Mouse (Mus musculus) gastrocnemius, postnatal 4 days (tissue): Measurements from ENCODE around the gene Robo3. TPM values are rescaled to one million over a fixed set of nuclear protein-coding genes. Genes with fewer than 3 reads are reported as not detected.

Experiments used
- DNase-seq, 2 experiments: peaks; one replicate each; pipeline ENCODE4 v3.0.0; 2021 to 2022; ENCODE audit warnings: low spot score in 2 of 2, mixed read lengths in 2 of 2
- long read RNA-seq, 2 experiments: library from polyadenylated mRNA; stranded (forward); transcript quantifications; one replicate each; pipeline ENCODE4 v2.0.0; 2021
- total RNA-seq, 2 experiments: library from RNA; stranded (reverse); gene quantifications; 2 replicates each; pipeline ENCODE4 v1.2.3; 2021

Robo3 gene
- total RNA-seq, result not detected
- long read RNA-seq, experiment 1, result 0 reads
- long read RNA-seq, experiment 2, result 0 reads

DNA sequence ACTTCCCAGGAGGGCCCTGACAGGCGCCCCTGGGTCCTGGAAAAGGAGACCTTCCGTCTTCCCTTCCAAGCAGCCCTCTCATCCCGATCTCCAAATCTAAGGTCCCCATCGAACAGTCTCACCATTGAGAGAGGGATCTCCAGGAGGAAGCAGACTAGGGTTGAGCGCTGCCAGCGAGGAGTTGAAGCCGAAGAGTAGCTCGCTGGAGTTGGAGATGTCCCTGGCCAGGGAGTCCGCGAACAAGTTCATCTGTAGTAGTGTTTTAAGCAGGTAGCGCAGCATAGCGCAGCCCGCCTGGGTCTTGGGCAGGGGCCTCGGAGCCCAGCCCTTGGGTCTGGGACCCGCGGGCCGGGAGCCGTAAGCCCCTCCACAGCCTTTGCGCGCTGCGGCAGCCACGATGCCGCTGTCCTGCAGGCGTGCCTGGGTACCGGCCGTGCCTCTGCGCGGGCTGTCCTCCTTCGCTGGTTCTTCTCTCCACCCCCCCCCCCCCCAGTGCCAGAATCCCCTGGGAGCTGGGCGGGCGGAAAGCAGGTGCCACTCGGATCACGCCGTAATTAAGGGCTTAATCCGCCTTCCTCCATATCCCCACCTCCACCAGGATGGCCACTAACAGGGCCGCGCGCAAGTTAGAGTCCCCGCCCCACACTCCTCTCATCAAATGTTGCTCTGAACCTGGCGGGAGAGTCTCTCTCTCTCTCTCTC lies at the start of gene Robo3:
TSS of gene Robo3 (minus strand) at position 527 of the 702 bp plus-strand sequence.
- DNase-seq, result no peak

DNA sequence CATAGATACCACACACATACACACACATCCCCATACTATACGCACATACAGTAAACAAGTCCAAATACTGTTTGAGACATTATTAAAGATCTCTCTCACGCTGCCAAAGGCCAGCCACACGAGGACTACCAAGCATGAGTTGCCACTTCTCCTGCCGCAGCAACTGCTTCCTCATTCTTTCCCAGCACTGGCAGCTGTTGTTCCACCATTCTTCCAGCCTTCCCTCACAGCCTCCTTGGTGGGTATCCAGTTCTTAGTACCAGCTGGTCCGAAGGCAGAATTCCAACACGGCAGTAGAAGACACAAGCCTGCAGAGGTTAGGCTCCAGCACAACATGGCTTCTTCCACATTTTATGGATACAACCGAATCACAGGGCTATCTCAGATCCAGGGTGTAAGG lies 41.9 kb upstream of the Robo3 start:
- DNase-seq, result peak in 1 of 2 experiments; percentile 48

DNA sequence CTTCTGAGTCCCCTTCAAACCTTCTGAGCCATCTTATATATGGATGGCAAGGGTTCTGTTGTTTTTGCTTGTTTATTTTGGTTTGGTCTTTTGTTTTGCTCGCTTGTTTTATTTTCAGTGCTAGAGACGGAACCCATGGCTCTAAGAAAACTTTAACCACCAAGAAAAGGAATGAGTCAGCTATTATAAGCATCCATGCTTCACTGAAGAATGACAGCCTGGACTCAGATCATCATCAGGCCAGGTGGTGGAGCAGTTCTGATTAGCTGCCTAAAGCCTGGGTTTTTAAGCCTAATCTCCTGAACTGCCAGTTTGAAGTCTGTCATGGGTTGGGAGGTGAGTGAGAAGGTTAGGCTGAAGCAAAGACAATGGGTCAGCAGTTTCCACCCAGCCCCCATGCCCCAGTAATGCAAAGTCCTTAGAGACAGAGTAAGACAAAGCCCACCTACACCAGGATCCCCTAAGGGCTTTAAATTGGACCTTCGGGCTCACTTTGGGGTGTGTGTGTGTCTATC lies 40.6 kb upstream of the Robo3 start:
- no peak for DNase-seq

DNA sequence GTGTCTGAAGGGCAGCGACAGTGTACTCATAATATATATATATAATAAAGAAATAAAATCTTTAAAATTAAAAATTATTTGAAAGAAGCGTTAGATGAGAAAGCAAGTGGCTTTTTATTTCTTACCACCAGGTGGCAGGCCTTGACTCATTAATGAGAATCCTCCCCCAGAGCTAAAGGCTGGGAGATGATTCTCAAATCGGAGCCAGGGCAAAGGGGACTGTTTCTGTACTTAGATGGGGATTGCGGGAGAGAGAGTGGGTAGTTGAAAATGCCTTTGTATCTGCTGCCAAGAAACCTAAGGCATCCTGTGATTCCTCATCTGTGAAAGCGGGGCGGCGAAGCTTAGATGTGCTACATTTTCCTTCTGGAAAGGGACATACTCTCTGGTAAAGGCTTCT lies 29.7 kb upstream of the Robo3 start:
- DNase-seq, result peak in 1 of 2 experiments; percentile 48

DNA sequence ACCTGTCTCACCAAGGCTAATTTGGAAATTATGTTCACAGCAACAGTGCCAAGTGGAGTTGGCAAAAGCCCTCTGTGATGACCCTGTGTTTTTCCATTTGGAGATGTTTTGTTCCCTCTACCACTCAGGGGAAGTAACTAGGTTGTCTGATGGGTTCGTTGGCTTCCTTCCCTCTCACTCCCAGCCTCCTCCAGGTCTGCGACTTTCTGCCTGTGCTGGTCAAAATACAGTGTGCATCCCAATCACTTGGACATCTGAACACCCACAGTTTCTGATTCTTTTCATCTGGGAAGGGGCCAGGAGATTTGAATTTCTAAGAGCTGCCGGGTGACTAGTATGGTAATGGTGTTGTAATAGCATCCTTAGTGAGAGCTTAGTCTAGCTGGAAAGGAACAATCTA lies 28.5 kb upstream of the Robo3 start:
- no peak for DNase-seq

DNA sequence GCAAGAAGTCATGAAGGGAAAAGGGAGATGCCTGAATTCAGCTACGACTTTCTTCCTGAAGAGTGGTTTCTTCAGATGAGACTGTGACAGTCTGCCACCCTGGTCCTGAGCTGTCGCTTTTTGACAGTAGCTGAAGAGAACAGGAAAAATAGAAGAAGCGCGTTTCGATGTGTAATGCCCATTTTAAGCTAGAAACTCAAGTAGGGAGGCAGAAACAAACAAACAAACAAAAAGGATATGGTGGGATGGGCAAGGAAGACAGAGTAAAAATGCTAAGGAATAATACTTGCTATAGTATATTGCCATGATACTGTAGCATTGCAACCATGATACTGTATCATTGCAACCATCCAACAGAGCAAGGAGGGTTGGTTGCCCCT lies 27.9 kb upstream of the Robo3 start:
- no peak for DNase-seq

DNA sequence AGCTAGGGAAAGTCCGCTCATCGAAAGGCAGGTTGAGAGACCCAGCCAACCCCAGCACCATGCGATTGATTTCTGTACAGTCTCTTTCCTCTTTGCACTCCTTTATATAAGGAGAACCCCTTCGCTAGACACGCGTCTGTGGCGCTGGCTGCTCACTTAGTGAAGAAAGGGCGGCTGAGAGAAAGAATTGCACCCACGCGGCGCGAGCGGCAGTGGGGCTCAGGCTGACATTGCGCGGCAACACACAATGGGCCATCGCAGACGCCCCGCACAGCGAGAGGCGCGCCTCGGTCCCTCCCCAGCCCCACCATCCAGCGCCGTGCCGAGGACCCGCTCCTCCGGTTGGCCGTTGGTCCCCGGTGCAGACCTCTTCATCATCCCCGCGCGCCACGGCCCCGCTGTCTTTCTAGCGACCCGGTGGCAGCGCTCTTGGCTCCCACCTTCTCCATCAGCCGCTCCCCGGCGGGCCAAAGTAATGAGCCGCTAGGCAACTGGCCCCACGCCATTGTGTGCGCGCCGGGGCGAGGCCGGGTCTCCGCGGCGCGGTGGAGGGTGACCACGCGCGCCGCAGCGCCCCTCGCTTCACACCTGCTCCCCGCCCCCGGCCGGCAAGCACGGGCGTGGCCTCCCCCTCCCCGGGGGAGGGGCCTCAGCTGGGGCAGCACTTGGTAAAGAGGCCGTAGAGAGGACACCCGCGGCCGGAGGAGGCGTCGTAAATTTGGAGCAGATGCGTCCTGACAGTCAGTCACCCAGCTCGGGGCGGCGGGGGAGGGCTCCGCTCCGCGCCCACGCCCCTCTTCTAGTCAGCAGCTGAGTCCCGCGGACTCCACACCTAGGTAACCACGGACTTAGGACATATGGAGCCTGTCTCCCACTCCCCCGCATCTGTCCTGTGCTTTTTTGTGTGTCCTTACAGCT lies 27.3 kb upstream of the Robo3 start:
- DNase-seq, result peak in 1 of 2 experiments; percentile 22

DNA sequence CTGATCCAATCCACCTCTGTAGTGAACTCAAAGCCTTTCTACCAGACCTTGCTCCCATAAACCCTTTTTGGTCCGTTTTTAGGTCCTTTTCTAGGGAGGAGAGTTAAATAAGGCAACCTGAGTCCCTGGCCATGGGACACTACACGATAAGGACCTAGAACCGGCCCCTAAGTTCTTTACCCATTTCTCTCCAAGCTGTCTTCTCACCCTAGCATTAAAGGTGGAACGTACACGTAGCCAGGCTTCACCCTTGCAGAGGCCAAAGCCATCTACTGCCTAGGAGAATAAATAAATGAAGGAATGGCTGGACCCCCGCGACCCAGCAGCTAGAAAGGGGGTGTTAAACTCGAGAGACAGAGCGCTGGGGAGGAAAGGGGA lies 26.6 kb upstream of the Robo3 start:
- DNase-seq, result no peak

DNA sequence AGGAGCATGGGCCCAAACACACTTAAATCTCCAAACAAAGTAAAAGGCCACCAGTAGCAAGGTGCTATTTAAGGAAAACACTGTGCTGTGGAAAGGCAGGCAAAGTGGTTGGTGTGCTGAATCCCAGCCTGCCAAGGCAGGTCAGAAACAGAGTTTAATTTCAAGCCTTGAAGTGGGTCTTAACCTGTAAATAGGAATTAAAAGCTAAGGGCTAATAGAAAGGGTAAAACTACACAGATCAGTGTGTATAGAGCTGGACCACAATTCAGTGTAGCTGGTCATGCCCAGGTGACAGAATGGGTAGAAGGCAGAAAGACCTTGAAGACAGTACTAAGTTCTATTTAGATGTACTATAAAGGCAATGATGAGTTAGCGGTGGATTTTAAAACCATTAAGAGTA lies 24.1 kb upstream of the Robo3 start:
- DNase-seq, result no peak

DNA sequence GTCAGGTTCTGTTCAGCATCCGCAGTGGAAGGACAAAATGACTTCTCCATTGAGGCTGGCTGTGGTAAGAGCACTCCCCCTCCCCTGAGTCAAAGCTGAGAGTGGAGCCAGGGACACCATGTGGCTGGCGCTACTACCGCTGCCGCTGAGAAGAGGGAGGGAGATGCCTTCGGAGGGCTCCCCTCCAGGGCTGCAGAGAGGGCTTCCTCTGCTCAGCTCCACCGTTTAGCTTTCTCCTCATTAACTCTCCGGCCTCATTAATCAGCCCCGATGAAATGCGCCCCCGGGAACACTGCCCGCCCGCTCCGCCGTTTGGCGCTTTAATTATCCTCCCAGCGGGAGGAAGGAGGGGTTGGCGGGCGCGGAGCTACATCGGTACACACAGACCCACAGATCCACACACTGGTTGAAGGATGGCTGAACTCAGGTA lies 23.4 kb upstream of the Robo3 start:
- DNase-seq, result no peak

DNA sequence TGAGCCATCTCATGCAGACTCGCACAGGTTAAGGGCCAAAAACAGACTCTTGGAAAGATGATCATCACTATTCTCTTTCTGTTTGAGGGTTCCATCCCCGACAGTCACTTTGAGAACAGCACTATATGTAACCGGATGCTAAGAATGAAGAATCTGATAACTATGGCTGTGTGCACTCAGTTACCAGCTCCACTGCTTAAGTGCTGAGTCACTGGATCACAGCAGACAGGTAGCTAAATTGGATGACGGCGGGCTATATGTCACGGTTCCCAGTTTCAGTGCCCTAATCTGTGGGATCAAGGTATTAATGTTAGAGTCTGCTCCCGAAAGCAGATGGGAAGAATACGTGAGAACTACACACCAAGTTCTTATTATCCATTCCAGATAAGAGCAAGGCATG lies 22.8 kb upstream of the Robo3 start:
- no peak for DNase-seq

DNA sequence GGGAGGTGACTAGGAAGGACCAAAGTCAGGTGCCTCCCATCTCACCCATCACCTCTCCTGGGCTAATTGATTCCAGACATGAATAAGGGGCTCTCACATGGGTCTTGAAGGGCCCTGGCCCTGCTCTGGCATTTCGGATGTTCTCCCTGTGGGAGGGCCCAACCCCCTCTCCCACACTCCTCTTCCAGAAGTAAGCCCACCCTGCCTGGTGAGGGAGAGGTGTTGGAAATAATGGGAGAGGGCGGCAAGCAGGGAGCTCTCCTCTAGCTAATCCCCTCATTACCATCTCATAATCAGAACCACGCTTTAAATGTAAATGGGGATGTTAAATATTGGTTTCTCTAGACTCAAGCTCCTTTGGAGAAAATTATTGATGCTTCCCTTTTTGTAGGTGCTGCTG lies 21.9 kb upstream of the Robo3 start:
- no peak for DNase-seq

DNA sequence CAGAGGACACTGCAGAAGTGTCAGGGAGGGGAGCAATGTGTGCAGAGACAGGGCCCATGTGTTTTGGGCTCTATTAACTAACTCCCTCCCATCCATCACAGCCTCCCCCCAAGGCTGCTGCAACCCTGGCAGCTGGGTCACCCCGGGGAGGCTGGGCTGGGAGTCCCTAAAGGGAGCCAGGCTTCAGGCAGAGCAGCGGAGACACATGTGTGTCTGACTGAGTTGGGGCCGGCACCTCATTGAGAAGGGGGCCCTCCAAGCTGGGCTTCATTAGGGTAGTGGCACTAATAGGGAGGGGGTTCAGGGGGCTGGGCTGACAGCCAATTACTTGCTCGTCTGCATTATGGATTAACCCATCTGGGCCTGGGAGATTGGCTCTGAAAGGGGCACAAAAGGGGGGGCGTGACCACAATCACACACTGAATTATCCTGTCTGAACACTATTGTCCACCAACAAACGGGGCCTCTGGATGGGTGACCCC lies 21.0 kb upstream of the Robo3 start:
- no peak for DNase-seq

DNA sequence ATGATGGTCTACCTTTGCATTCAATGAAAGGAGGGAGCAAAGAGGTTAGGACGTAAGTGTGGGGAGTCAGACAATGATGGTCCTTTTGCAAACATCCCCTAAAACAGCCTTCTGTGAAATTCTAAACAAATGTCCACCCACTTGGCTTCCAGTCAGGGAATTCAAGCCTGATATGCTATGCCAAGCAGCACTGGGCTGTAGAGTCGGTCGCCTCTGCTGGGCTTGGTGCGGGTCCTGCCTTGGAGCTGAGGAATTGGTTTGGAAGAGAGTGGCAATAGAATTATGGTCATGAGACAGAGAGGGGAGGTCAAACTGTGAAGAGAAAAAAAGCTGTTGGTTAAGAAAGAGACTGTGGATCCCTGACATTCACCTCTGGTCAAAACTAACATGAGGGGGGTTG lies 20.3 kb upstream of the Robo3 start:
- DNase-seq, result no peak

DNA sequence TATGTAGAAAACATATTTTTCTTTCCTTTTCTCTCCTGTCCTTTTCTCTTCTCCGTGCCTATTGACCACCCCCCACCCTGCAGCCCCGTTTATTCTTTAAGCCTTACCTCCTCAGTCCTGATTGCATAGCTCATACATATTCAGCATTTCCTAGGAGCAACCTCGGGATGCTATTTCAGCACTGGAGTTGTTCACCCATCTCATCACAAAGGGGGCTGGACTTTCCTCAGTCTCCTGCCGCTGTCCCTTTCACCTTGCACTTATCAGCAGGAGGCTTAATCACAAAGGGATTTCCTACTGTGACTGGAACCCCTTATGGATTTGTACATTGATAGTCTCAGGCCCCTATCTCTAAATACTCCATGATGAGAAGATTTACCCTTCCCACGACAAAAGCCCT lies 19.4 kb upstream of the Robo3 start:
- no peak for DNase-seq

DNA sequence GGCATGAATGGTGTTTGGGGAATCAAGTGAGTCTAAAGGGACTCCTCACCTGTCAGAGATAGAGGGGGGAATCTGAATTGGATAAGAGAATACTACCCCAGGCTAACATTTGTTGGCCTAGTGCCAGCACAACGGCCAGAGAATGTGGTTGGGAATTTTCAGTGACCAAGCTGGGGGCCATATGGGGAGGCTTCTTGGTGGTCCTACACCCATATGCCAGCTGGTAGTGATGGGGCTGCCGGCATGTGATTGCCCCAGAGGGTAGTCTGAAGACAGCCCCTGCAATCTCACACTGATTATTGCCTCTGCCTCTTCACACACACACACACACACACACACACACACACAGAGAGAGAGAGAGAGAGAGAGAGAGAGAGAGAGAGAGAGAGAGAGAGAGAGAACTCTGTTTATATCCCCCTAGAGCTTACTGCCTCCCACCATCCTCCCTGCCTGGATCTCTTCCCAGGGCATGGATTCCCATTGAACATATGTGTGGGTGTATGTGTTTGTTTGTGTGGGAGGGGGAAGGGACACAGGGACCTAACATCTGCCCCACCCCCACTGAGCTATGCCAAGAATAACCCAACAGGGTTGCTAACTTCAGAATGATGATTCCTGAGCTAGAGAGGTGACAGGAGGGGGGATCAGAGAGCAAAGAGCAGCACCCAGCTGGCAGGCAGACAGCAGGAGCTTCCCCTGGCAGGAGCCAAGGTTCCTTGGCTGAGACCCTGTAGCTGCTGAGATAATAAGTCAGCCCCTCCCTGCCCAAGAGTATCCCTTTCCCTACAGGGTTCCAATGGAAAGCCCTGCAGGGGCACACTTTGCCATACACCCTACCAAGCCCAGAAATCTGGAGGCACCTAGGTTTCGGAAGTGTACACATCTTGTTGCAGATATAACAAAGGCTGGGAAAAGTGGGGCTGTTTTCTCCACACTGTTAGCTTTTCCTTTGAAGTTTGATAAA lies 5.0 kb upstream of the Robo3 start:
- DNase-seq, result no peak

DNA sequence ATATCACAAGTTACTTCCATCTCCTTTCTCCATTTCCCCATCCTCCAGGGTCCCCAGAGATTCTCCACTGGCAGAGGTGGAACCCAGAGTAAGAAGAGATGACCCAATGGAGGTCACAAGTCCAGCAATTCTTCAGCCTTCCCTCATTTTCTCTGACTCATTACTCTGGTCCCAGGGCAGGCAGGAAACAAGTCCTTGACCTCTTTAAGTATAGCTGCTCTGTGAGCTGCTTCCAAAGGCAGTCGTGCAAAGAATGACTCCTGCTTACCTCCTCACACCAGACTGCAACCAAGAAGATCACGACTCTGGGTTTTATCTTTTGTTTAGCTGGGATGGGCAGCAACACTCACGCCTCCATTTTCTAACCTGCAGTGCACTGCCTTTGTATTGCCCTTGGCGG lies 2.6 kb upstream of the Robo3 start:
- DNase-seq, result no peak

DNA sequence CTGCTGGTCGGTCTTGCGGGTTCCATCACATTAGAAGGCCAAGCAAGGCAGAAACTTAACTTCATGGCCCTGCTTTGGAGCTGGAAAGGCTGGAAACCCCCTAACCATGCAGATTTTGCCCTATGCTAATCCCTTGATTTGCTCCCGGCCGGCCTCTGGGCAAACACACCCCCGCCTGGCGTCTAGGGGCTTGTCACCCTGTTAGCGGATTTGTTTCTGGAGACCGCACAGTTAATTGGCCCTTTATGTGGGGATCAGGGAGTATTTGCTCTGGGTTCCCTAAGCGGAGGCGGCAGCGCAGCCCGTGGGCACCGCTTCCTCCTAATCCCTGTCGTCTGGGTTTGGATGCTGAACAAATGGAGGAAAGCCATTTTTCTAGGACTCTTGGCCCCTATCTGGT lies 1.9 kb upstream of the Robo3 start:
- no peak for DNase-seq

DNA sequence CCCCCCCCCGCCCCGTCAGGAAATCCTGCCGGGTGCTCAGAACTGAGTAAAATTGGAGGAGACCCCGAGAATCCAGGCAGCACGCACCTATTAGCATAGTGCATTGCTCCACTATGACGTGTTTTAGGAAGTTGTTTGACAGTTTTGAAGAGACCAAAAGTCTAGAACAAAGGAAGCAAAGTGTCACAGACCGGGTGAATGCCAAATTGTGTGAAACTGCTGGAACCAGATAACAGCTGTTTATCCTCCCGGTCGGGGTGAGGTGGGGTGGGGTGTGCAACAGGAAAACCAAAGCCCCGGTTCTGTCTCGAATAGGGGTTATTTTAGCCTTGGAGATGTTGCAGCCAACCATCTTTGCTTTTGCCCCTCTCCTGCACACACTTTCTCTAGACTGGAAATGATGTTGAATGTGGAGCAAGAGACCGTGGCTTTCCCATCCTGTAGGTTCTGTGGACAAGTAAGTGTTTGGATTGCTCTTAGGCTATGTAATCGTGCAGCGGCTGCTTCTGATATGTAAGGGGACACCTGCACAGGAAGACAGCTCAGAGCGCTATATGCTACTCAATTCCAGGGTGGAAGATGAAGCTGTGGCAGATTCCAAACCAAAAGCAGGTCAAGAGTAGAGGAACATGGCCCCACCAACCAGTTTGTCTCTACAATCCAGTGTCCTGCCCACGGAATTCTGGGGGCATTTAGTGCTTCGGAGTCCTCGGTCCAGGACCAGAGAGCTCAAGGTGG lies 946 bp upstream of the Robo3 start:
- DNase-seq, result no peak

DNA sequence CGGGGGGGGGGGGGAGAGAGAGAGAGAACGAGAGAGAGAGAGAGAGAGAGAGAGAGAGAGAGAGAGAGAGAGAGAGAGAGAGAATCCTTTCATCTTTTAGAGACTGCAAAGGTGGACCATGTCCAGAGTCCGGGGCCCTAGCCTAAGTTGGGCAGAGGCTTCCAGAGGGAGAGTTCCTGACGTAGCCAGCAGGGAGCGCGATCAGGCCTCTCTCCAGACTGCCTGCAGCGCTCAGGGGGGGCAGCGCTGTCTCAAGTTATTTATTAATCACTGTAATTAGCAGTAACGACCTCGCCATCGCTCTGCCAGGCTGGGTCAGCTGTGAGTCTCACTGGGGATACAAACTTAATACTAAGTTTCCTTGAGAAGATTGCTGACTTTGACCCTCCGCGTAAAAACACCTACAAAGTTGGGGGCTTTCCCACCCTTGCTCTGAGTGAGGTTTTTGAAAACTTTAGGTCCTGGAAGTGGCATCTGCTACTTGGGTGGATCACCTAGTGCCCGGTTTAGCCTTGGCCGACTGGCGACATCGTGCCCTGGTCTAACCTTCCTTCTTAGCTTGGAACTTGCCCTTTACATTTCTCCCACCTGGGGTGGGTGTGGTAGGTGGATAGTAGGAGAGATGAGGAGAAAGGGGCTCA lies 900 bp downstream of the Robo3 start:
- peak in 1 of 2 experiments; percentile 51 for DNase-seq
